Mouse (Mus musculus) kidney, embryonic 16.5 days (tissue): ENCODE data around the gene Oxtr. TPM values are rescaled to one million over a fixed set of nuclear protein-coding genes. Genes with fewer than 3 reads are reported as not detected.

Experiments
- ATAC-seq: fragments of 200-750 bp; cut with Nextera tagmentation; 2 replicates; pipeline ENCODE4 v1.8.0; 2017; ENCODE audit warnings: moderate TSS enrichment; ENCODE audit not compliant: low FRiP score, low TSS enrichment
- H3K27ac ChIP-seq: fragments of 300-500 bp; sonication (generic); 2 replicates; pipeline ENCODE4 v1.5.1; 2014; ENCODE audit warnings: low read length
- H3K27me3 ChIP-seq: fragments of 300-500 bp; sonication (generic); 2 replicates; pipeline ENCODE4 v1.6.1; 2014; ENCODE audit warnings: low read length, control low read depth, mixed read lengths; ENCODE audit not compliant: insufficient read depth
- H3K36me3 ChIP-seq: fragments of 300-500 bp; sonication (generic); 2 replicates; pipeline ENCODE4 v1.6.1; 2014; ENCODE audit warnings: low read length, control low read depth, mixed read lengths; ENCODE audit not compliant: insufficient read depth
- H3K4me1 ChIP-seq: fragments of 300-500 bp; sonication (generic); 2 replicates; pipeline ENCODE4 v1.6.1; 2014; ENCODE audit warnings: low read length, control low read depth, mixed read lengths; ENCODE audit not compliant: insufficient read depth
- H3K4me2 ChIP-seq: fragments of 300-500 bp; sonication (generic); replicated peaks from 2 replicates; pipeline ENCODE4 v1.6.1; 2014; ENCODE audit warnings: low read depth, low read length
- H3K4me3 ChIP-seq: fragments of 300-500 bp; sonication (generic); 2 replicates; pipeline ENCODE4 v1.5.1; 2014; ENCODE audit warnings: mild to moderate bottlenecking, low read length
- H3K9ac ChIP-seq: fragments of 300-500 bp; sonication (generic); replicated peaks from 2 replicates; pipeline ENCODE4 v1.6.1; 2014; ENCODE audit warnings: low read length
- H3K9me3 ChIP-seq: fragments of 300-500 bp; sonication (generic); 2 replicates; pipeline ENCODE4 v1.6.1; 2016; ENCODE audit warnings: low read length, control low read depth
- WGBS: fragments of 180-500 bp; shearing (Covaris S2); extraction: QIAGEN DNeasy Blood & Tissue Kit; methylation state at CpG from one replicate; pipeline ENCODE4 v1.1.7; 2014; 5-methylcytosine and 5-hydroxymethylcytosine counted together
- polyA plus RNA-seq: library from polyadenylated mRNA; unstranded; fragments of >200 nt; fragmentation: Nextera tagmentation; extraction: Ambion mirVana; gene quantifications from 2 replicates; pipeline ENCODE4 v1.2.1, GENCODE M21; 2015

The Oxtr gene
- 6.4 and 7.2 TPM in 2 replicates for polyA plus RNA-seq

DNA sequence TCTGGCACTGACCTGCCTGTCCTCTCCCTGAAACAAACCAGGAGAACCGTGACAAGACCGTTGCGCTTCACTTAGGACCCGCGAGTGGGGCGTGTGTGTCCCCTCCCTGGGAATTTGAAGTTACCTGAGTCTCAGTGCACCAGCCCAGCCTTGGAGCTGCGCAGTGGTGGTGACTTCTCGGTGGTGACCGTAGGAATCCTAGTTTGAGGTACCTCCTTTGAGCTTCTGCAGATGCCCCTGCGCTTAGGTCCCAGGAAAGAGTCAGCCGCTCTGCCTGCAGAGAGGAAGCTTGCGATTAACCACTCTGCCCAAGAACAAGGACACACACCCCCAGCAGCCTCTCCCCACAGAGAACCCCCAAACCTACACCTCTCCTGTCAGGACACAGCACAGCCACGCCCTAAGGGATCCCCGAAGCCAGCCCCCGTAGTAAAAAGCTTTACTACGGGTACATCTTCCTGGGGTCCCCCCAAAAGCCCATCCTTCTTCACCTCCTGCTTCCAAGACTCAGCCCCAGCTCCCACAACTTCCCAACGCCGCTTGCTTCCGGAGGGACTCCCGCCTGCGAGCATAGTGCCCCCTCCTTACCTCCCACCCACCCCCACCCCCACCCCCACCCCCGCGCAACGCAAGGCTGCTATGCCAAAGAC, at the start of gene Oxtr:
Oxtr (minus strand) TSS at position 34 of the 650 bp plus-strand sequence.
- peak within 1 kb of the TSS; percentile 56 for H3K9ac ChIP-seq

DNA sequence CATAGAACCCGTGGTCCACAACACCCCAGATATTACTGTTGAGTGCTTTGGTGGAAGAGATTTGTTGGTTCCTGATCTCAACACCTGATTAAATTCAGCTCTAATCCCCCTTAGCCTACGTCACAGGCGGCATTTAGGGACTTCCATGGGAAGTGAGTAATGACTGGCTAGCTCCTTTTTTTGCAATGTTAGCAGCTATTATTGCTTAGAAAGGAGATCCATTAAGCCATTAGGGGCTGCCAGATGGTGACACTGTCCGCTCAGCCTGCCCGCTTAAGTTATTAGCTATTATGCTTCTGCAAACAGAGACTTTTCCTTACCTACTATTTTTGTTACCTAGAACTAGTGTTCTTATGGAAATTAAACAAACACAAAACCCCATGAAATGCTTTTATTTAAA, 35.7 kb upstream of the Oxtr start:
- Histone ChIP-seq H3K4me3 (no peak overlapping the region), H3K36me3 (no peaks in the 10 kb centered on the region), H3K9me3 (no peaks in the 10 kb centered on the region), H3K9ac (no peak overlapping the region), H3K27me3 (no peaks in the 10 kb centered on the region), H3K4me2 (no peak overlapping the region), H3K27ac (no peak overlapping the region), H3K4me1 (no peaks in the 10 kb centered on the region)
- ATAC-seq = no peak
- WGBS = 76% methylated on average over 5 of the region's 5 CpGs

More for the DNA sequence above, at the start of gene Oxtr:
- Histone ChIP-seq H3K27ac (no peak within 1 kb of the TSS), H3K9me3 (no peaks in the 10 kb centered on the region), H3K4me1 (peaks cover 20% of the 10 kb centered on the region), H3K36me3 (no peaks in the 10 kb centered on the region), H3K4me3 (peak within 1 kb of the TSS; percentile 50), H3K27me3 (peaks cover 22% of the 10 kb centered on the region), H3K4me2 (peak within 1 kb of the TSS; percentile 78)
- 6% methylated on average over 24 of the region's 24 CpGs for WGBS
- peak; percentile 25; the same call in 1 of the 2 replicates for ATAC-seq

DNA sequence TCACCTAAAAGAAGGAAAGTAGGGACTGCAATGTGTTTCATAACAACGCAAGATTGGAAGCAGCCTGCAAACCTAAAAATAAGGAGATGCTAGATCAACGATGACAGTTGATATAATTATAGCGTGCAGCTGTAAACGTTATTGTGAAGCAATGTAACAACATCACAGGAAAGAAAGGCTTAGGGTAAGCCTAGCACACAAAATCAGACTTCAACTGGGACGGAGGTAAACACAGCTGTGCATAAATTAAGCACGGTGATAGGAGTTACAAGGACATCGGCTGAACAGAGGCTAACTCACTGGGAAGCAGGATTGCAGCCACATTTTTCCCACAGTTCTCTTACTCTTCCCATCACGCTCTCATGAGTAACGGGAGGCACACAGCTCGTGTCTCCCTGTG, 34.7 kb upstream of the Oxtr start:
- ATAC-seq = no peak
- Histone ChIP-seq H3K4me1 (no peaks in the 10 kb centered on the region), H3K4me3 (no peak overlapping the region), H3K9me3 (no peaks in the 10 kb centered on the region), H3K36me3 (no peaks in the 10 kb centered on the region), H3K9ac (no peak overlapping the region), H3K27ac (no peak overlapping the region), H3K27me3 (no peaks in the 10 kb centered on the region), H3K4me2 (no peak overlapping the region)
- 40% methylated on average over 10 of the region's 10 CpGs for WGBS

DNA sequence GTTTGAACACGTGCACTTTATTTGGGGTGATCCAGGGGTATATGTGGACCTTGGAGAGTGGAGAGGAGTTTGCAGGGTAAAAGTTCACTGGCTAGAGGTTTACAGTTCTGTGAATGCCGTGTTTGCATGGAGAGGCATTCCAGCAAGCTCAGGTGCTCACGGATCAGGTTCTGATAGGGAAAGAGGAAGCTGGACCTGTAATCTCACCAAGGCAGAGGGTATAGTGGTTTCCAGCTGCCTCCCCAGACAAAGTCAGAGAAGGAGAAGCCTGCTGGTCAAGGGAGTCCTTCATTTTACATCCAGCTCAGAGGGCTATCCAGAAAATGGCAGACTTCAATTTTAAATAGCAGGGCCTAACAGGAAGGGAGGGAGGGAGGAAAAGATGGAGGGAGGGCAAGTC, 28.2 kb upstream of the Oxtr start:
- Histone ChIP-seq H3K27me3 (no peaks in the 10 kb centered on the region), H3K4me2 (no peak overlapping the region), H3K4me1 (peaks cover 9% of the 10 kb centered on the region; the same call in 1 of the 2 replicates), H3K4me3 (no peak overlapping the region), H3K36me3 (no peaks in the 10 kb centered on the region), H3K9ac (no peak overlapping the region), H3K9me3 (no peaks in the 10 kb centered on the region), H3K27ac (no peak overlapping the region)
- WGBS = 86% methylated on average over 3 of the region's 3 CpGs
- ATAC-seq = no peak

DNA sequence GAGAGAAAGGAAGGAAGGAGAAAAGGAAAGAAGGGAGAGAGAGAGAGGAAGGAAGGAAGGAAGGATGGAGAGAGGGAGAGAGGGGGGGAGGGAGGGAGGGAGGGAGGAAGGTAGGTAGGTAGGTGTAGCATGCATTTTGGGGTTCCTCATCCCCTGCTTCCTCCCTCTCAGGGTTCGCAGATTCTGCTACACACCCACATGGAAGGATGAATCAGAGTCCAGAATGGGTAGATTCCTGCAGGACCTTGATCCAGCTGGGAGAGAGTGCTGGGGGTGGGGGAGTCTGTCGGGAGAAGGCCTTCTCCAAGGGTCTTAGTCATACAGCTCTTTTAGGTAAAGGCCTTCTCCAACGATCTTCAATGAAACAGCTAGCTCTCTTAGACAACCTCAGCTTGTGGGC, 27.8 kb upstream of the Oxtr start:
- Histone ChIP-seq H3K9ac (no peak overlapping the region), H3K27me3 (no peaks in the 10 kb centered on the region), H3K4me2 (no peak overlapping the region), H3K4me1 (peaks cover 9% of the 10 kb centered on the region; the same call in 1 of the 2 replicates), H3K4me3 (no peak overlapping the region), H3K36me3 (no peaks in the 10 kb centered on the region), H3K9me3 (no peaks in the 10 kb centered on the region), H3K27ac (no peak overlapping the region)
- 79% methylated on average over 3 of the region's 3 CpGs for WGBS
- no peak for ATAC-seq

DNA sequence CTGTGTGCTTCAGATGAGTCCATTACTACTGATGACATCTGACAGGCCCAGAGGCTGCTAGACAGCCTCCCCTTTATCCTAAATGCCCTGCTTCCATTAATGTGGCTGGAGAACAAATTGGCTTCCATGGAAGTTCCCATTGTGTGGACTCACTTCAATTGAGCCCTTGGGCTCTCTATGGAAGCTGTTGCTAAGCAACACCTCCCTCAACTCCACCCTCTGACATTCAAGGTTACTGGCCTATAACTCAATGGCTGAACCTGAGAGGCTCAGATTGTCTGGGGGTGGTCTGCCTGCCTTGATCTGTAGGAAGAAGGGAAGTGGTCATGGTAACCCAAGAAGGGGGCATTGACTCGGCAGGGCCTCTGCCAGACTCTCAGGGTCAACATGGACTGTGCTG, 26.8 kb upstream of the Oxtr start:
- Histone ChIP-seq H3K36me3 (no peaks in the 10 kb centered on the region), H3K9me3 (no peaks in the 10 kb centered on the region), H3K27me3 (no peaks in the 10 kb centered on the region), H3K9ac (no peak overlapping the region), H3K27ac (no peak overlapping the region), H3K4me1 (peaks cover 9% of the 10 kb centered on the region; the same call in 1 of the 2 replicates), H3K4me3 (no peak overlapping the region), H3K4me2 (no peak overlapping the region)
- WGBS = 4% methylated on average over 1 of the region's 1 CpGs
- peak; percentile 84 for ATAC-seq

DNA sequence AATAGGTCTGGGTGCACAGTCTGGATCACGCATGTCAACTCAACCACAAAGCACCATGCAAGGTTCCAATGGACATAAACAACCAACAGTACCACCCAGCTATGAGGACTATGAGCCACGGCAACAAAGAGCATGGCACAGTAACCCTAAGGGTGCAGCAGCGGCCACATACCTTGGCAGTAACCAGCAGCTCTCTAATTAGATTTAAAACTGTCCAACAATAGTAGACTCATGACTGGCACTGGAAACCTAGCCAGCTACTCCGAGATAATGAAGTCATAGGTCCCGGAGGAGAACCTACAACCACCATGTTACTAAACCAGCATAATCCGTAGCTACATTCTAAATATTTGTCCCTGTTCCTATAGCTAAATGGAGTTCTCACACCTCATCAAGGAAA, 24.8 kb upstream of the Oxtr start:
- Histone ChIP-seq H3K4me1 (peaks cover 15% of the 10 kb centered on the region), H3K36me3 (no peaks in the 10 kb centered on the region), H3K27ac (no peak overlapping the region), H3K27me3 (no peaks in the 10 kb centered on the region), H3K4me2 (no peak overlapping the region), H3K9ac (no peak overlapping the region), H3K9me3 (no peaks in the 10 kb centered on the region), H3K4me3 (no peak overlapping the region)
- 89% methylated on average over 6 of the region's 6 CpGs for WGBS
- ATAC-seq = no peak

DNA sequence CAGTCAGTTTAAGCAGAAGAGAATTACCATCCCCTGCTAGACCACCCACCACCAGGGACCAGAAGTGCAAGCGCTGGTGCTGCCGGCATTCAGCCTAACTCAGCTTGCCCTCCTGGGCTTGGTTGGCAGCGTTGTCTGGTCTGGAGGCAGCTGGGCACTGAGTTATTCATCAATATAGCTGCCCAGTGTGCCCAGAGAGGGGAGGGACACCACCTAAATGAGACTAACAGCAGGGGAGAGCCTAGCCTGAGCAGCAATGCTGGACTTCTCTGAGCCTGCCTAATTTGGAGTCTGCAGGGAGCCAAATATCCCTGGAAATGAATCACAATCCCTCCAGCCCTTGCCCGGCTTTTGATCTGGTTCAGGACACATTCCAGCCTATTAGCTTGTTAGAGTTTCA, 20.6 kb upstream of the Oxtr start:
- H3K4me3 ChIP-seq = no peak overlapping the region
- no peak overlapping the region for H3K4me2 ChIP-seq
- WGBS = 42% methylated on average over 4 of the region's 4 CpGs
- no peak for ATAC-seq
- H3K36me3 ChIP-seq = no peaks in the 10 kb centered on the region
- H3K27me3 ChIP-seq = no peaks in the 10 kb centered on the region
- no peak overlapping the region for H3K27ac ChIP-seq
- peaks cover 10% of the 10 kb centered on the region for H3K4me1 ChIP-seq
- H3K9ac ChIP-seq = no peak overlapping the region
- H3K9me3 ChIP-seq = no peaks in the 10 kb centered on the region

DNA sequence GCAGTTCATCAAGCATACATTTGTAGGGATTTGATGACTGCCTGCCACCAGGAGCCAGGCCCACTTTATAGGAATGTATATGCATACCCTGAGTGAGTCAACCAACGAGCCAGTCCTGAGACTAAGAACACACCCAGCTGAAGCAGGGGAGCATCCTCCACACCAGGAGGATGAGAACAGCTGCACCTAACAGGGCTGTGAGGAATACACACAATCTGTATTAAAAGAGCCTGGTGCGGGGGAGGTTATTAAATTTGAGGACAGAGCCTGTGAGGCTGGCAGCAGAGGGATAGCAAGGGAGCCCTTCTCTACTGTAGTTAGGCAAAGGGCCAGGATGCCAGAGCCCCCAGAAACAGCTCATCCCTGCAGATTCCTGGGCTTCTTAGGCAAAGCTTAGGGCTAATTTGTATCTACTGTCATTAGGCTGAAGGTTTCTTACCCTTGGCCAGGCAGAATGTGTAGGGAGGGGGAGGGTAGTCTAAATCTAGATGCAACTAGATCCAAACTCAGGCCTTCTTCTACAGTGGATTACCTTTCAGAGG, 19.9 kb upstream of the Oxtr start:
- Histone ChIP-seq H3K36me3 (no peaks in the 10 kb centered on the region), H3K4me1 (peaks cover 10% of the 10 kb centered on the region), H3K27ac (0 out of 2 replicates have a peak overlapping the region, but pooled peaks have one; percentile 14), H3K9ac (no peak overlapping the region), H3K27me3 (no peaks in the 10 kb centered on the region), H3K4me3 (no peak overlapping the region), H3K9me3 (no peaks in the 10 kb centered on the region), H3K4me2 (no peak overlapping the region)
- 43% methylated on average over 2 of the region's 2 CpGs for WGBS
- ATAC-seq = peak; percentile 83

DNA sequence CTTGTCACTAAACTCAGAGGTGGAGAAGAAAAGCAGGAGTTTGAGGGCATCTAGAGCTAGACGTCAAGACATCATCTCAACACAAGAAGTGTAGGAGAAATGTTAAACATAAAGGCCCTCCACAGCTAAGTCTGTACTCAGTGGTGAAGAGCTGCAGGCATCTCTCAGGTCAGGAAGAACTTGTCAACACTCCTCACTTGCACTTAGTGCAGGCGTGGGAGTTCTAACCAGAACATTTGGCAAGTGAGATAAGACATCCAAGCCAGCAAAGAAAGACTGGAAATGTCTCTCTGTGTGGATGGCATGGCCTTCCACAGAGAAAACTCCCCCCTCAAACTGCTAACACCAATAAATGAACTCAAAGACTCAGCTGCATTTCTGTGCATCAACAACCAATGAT, 17.9 kb upstream of the Oxtr start:
- H3K27me3 ChIP-seq = no peaks in the 10 kb centered on the region
- H3K9me3 ChIP-seq = no peaks in the 10 kb centered on the region
- no peak for ATAC-seq
- no peak overlapping the region for H3K27ac ChIP-seq
- WGBS = 63% methylated on average over 2 of the region's 2 CpGs
- H3K9ac ChIP-seq = no peak overlapping the region
- peaks cover 10% of the 10 kb centered on the region for H3K4me1 ChIP-seq
- no peak overlapping the region for H3K4me3 ChIP-seq
- H3K4me2 ChIP-seq = no peak overlapping the region
- no peaks in the 10 kb centered on the region for H3K36me3 ChIP-seq
